Mouse (Mus musculus) ES-E14 (cell line): ENCODE results near the gene Hs1bp3.

Experiments used
- CHD2 ChIP-seq: IDR thresholded peaks from 2 replicates; pipeline ENCODE4 v1.6.1; 2014; ENCODE audit warnings: mild to moderate bottlenecking, low read depth, low read length, inconsistent platforms
- HCFC1 ChIP-seq: IDR thresholded peaks from 2 replicates; pipeline ENCODE4 v1.6.1; 2012; ENCODE audit warnings: low read length, inconsistent platforms, borderline replicate concordance; ENCODE audit not compliant: insufficient read depth
- MAFK ChIP-seq: IDR thresholded peaks from 2 replicates; pipeline ENCODE4 v1.6.1; 2014; ENCODE audit warnings: mild to moderate bottlenecking, low read depth, low read length, inconsistent platforms; ENCODE audit not compliant: insufficient read depth
- ZC3H11A ChIP-seq: IDR thresholded peaks from 2 replicates; pipeline ENCODE4 v1.6.1; 2012; ENCODE audit warnings: low read depth, mild to moderate bottlenecking, inconsistent platforms, low read length, borderline replicate concordance
- ZNF384 ChIP-seq: IDR thresholded peaks from 2 replicates; pipeline ENCODE4 v1.6.1; 2012; ENCODE audit warnings: low read depth, low read length, inconsistent platforms

- no peak for TF ChIP-seq HCFC1
- TF ChIP-seq MAFK, result no peak
- TF ChIP-seq CHD2, result no peak
- TF ChIP-seq ZC3H11A, result no peak
- TF ChIP-seq ZNF384, result no peak
Measured at GRCm38 (mm10) chr12:8377955-8378620, 64.9 kb downstream of the Hs1bp3 start.
